Mouse (Mus musculus): ENCODE measurements at regions not wholly inside any gene's neighbourhood (a gene's known extent, or its start where the extent isn't known, plus 50 kb on each side); places are given as distances from the start of the nearest gene placed in this dataset.
"Not testable (repeated sequence)": the region's sequence is repeated elsewhere in the genome, so short reads cannot be mapped to it uniquely, and the experiment has no call there.

- not testable (repeated sequence) for TF ChIP-seq POLR2A (IDR thresholded peaks at IDR 0.05; ENCODE audit: insufficient read depth, low read depth, low read length); CTCF (IDR thresholded peaks at IDR 0.05)
These were observed 440.0 kb downstream of the Adam29 start for GRCm38 (mm10) chr8:55466771-55467170.

Measured in heart, adult 2 months (tissue).